Mouse (Mus musculus): ENCODE data around the gene Diaph2.
"Not testable (repeated sequence)": the region's sequence is repeated elsewhere in the genome, so short reads cannot be mapped to it uniquely, and the experiment has no call there.

Gene Diaph2

DNA sequence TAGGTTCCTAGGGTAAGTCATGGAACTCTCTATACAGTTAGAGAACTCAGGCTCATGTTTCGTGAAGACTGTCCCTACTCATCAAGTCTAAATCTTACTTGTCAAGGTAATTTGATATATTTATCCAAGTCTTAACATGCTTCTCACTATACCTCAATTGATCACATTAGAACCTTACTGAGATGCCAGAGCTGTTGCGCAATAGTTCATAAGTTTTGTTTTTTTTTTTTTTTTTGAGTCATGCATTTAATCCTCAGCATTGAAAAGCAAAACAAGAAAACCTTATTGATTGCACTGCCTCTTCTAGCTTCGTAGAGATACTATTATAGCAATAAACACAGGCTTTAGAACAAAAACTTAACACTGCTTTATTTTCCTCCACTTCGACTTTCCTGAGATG lies 529.6 kb downstream of the Diaph2 start:
- no peak for DNase-seq (ENCODE audit: inconsistent age in 2 of 2, low spot score in 1 of 2)

DNA sequence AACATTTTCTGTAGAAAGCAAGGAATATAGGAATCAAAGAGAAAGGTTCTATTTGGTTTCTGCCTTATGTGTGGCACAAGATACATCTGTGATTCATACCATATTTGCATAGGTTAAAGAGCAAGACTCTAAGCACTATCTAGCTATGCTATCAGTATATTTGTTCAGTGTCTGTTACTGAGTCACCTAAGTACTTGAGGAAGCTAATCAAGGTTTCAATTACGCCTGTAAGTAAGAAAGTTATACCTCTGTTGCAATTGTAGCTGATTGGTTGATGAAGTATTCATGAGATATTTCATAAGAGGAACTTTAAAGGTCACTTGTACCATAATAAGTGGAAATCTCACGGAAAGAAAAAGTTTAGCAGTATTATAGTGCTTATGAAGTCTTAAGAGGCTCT lies 531.9 kb downstream of the Diaph2 start:
- no peak for DNase-seq (ENCODE audit: inconsistent age in 2 of 2, low spot score in 1 of 2)

DNA sequence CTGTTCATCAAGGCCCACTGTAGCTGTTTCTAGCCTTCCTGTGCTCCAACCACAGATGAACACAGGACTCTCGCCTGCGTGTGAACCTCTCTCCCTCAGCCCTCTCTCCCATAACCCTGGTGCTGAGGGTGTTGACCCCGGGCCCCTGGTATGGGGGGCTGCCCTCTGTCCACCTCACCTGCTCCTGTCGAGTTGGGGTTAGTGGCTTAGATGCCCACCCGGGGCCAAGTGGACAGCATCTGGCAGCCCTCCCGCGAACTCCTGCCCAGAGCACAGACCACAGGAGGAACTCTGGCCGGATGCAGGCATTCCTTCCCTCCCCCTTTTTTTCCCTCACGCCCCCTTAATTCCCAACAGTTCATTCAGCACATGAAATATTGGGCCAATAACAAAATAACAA lies 537.5 kb downstream of the Diaph2 start:
- DNase-seq (ENCODE audit: inconsistent age in 2 of 2, low spot score in 1 of 2): no peak

DNA sequence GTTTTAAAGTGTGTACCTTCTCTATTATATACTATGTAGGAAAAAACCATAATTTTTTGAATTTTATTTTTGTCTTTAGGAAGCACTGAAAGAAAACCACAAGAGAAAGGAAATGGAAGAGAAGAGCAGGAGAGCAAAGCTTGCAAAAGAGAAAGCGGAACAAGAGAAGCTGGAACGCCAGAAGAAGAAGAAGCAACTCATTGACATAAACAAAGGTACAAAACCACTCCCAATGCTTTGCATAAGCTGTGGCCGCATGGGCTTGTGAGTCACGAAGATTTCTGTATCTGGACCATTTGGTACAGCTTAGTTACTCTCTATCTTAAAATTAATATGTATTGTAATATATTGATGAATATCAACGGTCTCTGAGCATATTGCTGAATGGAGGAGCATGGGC lies 540.2 kb downstream of the Diaph2 start:
- no peak for DNase-seq (ENCODE audit: inconsistent age in 2 of 2, low spot score in 1 of 2)

DNA sequence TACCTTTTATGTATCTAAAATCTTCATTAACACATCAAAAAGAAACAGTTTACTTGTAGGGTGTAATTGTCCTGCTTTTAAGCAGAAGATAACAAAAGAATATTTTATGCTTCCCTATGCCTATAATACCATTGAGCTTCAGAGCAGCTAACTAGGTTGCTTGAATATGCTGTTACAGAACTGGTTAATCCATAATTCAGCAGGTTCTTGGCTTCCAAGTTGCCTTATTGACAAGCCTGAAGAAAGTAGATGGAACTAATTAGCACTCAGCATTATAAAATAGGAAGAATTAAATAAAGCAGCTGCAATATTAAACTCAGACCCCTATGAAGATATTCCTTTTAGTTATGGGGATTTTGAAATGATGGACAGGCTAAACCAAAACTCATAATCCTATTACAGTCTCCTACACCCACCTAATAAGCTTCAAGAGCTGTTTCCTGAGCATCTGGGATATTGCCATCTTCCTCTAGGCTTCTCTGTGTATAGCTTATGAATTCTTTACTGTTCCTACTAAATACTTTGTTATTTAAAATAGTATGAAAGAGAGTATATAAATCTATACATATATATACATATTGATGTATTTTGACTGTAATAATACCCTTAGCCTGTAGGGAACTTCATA lies 601.4 kb downstream of the Diaph2 start:
- DNase-seq (ENCODE audit: inconsistent age in 2 of 2, low spot score in 1 of 2): no peak

DNA sequence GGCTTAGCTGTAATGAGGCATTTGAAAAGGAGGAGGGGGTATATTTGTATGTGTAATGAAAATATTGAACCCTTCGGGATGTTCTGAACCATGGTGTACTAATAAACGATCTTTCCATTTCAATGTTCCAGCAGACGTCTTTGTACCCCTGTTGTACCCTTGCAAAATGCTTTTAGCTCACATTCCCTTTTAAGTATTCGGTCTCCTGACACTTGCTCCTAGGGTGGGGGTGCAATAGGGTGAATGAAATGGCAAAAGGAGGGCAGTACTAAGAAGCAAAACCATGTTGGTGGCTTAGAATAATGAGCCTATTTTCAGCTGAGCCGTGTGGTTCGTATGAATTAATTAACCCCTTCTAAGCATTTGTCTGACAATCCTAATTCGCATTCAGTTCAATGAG lies 601.9 kb downstream of the Diaph2 start:
- no peak for DNase-seq (ENCODE audit: inconsistent age in 2 of 2, low spot score in 1 of 2)

DNA sequence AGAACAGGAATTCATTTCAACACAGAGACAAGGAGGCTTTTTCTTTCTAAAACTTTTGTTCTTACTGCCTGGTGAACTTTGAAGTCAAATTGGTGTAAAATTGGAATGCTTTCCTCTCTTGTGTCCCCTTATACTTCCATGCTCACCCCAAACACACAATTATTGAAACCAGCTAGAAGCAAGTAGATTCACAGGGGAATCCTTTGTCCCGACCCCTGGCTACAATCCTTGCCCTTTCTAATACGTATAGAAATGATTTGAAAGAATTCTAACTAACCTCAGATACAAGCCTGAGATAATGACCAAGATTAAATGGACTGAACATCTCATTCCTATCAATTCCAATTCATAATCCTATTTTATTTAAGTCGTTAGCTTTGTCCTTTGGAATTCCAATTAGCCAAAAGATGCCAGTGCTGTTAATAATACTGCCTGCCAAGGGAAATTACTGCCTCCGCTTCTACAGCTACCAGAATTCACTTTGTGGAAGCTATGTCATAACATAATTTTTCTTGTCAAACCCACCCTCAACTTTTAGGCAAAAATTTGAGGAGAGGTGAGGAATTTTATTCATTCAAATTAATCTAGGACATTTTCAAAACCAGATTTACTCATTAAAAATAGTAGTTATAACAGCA lies 644.1 kb downstream of the Diaph2 start:
- no peak for DNase-seq (ENCODE audit: inconsistent age in 2 of 2, low spot score in 1 of 2)

DNA sequence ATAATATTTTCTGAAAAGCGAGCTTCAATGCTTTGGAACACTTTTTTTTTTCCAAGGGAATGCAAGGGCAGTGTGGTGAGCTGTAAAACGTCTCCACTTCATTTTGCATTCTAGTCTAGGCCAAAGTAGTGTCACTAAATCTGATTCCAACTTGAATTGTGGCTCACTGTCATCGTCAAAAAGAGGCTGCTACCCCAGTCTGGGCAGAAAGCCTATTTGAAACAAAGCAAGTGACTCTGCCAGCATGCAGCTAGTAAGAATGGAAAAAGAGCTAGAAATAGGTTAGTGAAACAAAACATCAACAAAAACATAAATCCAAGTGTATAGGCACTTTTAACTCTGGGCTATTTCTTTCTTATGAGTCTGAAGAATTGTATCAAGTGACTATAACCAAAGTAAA lies 653.7 kb downstream of the Diaph2 start:
- peak in 1 of 2 experiments; percentile 25 for DNase-seq (ENCODE audit: inconsistent age in 2 of 2, low spot score in 1 of 2)

DNA sequence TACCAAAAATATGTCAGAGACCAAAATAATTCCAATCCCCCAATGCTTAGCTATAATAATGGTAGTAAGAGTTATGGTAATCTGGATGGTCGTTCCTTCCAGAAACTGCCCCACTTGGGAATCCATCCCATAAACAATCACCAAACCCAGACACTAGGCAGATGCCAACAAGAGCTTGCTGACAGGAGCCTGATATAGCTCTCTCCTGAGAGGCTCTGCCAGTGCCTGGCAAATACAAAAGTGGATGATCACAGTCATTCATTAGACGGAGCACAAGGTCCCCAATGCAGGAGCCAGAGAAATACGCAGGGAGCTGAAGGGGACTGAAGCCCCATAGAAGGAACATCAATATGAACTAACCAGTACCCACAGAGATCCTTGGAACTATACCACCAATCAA lies 657.9 kb downstream of the Diaph2 start:
- DNase-seq (ENCODE audit: inconsistent age in 2 of 2, low spot score in 1 of 2): not testable (repeated sequence)

DNA sequence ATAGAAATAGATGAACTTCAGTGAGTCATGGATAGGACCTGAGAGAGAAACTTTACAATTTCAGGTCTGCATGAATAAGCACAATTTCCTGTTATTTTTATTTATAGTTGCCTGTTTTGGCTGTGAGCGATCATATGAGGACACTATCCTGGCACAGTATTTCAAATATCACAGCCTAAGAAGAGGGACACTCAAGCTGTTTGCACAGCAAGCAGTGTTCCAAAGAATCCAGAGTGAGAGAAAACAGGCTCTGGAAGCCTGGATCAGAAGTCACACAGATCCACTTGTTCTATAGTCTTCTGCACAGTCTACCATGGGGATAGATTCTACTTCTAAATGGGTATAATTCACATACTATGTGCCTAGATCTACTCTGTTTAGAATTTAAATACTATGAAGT lies 659.4 kb downstream of the Diaph2 start:
- DNase-seq (ENCODE audit: inconsistent age in 2 of 2, low spot score in 1 of 2): no peak

DNA sequence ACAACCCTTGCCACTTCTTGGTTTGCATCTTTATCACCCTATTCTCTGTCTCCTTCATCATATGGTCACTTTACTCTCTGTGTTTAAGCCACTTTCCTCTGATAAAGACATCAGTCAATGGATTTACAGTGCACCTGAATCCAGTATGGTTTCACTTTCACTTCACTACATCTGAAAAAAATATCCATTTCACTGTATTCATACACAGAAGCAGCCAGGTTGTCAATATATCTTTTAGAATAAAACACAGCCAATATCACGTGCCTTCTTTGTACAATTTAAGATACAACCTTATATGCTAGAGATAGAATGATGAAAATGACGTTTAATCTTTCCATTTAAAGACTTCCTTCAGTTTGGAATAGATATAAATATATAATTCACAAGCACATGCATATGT lies 673.6 kb downstream of the Diaph2 start:
- DNase-seq (ENCODE audit: inconsistent age in 2 of 2, low spot score in 1 of 2): no peak

DNA sequence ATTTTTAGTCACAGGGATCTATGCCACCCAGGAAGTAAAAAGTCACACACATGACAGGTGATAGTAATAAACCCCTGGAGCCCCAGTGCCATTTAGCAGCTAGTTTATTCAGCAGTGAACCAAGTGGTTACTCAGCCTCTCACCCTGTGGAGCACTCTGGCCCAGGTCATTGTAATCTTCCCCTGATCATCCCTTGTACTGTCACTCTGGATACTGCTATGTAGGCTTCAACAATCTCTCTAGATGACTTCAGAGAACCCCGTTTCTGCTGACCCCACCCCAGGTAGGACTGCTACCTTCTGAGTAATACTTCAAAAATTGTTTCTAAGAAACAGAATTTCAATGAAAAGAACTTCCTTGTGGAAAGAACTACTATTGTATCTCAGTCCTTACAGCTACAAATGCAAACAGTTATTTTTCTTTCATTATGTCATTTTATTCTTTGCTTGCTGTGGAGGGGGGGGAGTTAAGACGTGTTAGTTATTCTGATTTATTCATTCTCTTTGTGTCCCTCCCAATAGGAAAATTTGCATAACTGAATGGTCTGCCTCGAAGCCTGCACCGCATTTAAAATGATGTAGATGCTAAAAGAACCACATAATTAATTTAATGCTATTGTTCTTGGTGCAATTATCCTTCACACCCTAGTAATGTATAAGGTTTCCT lies 702.4 kb downstream of the Diaph2 start:
- DNase-seq (ENCODE audit: inconsistent age in 2 of 2, low spot score in 1 of 2): no peak

DNA sequence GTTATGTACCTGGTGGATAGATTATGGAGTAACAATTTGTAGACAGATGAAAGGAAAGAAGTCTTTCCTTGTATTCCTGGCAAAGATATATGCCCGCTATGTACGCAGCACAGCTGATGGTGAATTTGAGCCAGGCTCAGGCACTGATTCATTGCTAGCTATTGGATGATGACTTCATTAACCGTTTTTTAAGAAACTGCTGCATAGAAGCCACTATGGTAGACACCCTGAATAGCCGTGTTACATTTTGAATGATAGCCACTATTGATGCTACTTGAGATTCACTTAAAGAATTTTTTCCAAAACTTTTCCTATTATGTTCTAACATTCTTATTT lies 702.9 kb downstream of the Diaph2 start:
- DNase-seq (ENCODE audit: inconsistent age in 2 of 2, low spot score in 1 of 2): no peak

DNA sequence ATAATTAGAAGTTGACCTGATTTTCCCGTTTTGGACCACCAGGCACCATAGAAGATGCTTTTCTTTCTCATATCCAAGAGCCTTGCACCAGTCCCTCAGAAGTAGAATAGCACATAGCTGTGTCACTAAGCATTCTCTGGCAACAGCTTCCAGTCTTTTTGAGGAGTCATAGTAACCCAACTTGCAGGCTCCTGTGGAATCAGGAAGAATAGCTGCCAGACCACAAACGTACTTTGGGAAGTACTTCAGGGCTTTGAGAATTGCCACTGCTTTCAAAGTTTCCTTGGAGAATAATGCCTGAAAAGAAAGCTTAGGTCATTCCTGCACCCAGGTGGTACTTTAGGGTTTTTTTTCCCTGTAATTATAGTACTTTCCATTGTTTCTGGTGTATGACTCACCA lies 723.6 kb downstream of the Diaph2 start:
- DNase-seq (ENCODE audit: inconsistent age in 2 of 2, low spot score in 1 of 2): no peak

DNA sequence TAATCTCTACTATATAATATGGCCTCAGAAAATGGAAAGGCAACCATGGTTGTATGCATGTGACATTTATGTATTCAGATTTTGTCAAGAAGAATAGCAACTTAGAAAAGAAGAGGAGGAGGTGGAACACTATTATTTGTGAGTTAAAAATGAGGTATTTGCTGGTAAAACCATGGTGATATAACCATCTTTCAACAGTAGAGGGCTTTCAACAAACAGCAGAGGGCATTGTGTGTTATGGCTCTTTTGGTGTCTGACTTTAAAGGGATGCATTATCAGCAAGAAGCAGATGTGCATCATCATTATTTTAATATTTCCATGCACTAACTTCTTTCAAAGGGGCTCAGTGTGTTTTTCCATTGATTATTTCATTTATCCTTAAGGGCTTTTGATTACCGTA lies 731.3 kb downstream of the Diaph2 start:
- DNase-seq (ENCODE audit: inconsistent age in 2 of 2, low spot score in 1 of 2): no peak

DNA sequence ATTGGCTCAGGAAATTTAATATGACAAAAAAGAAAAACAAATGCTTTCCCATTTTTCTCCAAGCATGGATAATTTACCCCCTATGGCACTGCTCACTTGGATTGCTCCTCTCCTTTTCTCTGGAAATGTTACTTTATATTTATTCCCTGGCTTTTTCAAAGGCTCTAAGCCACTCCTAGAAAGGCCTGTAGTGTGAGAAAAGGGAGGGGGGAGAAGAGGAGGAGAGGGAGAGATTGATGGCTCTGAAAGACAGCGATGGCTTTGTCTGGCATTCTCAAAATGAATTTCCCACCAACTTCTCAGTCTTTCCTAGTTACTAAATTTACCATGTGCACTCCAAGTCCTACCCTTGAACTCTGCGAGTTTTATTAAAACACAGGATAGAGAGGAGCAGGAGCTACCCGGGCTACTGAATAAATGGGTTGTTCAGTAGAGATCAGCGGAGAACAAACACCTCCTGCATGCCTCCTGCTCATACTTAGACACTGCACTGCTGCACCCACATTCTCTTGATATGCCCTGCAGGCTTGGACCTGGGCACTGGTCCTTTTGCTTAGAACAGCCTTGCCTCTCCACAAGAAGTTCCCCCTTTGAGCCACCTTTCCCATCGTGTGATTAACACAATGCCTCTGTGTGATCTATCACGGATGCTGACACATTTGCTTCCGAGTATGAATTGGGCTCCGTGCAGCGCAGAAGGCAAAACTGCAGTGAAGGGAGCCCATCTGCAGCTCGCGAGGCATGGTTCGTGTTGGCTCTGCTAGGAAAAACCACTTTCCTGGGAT lies 753.3 kb downstream of the Diaph2 start:
- DNase-seq (ENCODE audit: inconsistent age in 2 of 2, low spot score in 1 of 2): no peak

DNA sequence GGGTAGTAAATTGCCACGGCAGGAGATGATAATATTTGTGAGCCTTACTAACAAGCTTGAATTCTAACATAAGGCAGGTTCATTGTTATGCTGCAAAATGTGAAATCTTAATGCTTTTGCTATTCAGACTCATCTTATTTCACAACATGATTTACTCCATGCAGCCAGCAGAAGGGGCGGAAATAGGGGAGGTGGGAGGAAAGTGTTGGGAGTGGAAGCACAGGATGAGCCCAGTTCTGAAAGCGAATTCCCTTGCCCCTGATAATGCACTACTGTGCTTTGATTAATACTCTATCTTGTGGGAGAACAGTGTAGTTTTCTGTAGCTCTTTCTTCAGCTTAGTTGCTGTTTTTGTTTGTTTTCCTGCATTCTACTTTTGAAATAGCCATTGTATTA lies 753.9 kb downstream of the Diaph2 start:
- DNase-seq (ENCODE audit: inconsistent age in 2 of 2, low spot score in 1 of 2): no peak

DNA sequence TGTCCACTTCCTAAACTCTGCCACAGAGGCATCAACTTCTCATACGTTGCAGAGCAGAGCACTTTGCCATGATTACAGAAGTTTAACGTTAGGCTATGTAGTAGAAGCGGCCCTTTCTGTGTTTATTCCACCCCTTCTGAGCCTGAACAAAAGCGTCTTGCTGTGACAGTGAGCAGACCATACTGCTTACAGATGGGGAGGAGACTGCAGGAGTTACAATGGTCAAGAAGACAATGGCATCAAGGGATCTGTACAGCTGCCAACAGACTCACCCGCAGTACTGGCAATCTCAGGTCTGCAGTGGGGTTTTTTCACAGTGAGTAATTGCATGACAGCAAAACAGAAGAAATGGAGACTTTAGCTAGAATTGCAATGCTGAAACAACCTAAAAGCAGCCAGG lies 756.1 kb downstream of the Diaph2 start:
- DNase-seq (ENCODE audit: inconsistent age in 2 of 2, low spot score in 1 of 2): no peak
